Comparison of ENCODE assay signal across 11 mouse cellular contexts in the genomic region with DNA sequence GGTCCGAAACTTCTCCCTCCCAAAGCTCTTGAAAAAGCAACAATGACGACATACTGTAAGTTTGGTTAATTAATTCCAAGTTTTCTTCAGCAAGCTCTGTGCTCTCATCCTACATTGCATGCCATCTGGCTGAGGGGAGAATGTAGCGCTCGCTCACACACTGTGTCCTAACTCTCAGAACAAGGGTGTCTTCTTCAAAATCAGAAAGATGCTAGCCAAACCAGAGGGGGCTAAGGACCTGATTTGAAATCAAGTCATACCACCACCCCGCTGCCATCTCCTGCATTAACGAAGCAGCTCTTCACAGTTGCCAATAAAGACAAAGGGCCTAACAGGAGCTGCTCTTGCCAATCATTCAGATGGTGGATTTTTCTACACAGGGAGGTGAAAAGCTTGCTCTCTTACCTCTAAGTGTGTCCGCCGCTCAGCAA.
DNase-seq lines count a peak whose midpoint lies in the region; ATAC-seq and TF ChIP-seq lines count a peak whose summit lies in the region.
"Had no signal": no experiment of that assay in that cellular context is flagged by ENCODE, and none has a peak within 500 bp of the region (broad histone marks: within the 10 kb centered on the region; RNA-seq: fewer than 3 reads in every experiment).

No protein-coding gene starts in this region.

- H3K27me3 ChIP-seq in midbrain, postnatal 0 days (ENCODE audit: insufficient read depth, low read length): no peaks in the 10 kb centered on the region
- H3K27me3 ChIP-seq in midbrain, embryonic 11.5 days (ENCODE audit: control insufficient read depth, insufficient read depth, low read length): no peaks in the 10 kb centered on the region

- H3K36me3 ChIP-seq in midbrain, postnatal 0 days (ENCODE audit: insufficient read depth, low read length): no peaks in the 10 kb centered on the region
- H3K36me3 ChIP-seq in midbrain, embryonic 11.5 days (ENCODE audit: control insufficient read depth, insufficient read depth, low read length): 0 out of 2 replicates have a peak, but pooled peaks cover 2% of the 10 kb centered on the region

- ATAC-seq in midbrain, postnatal 0 days (ENCODE audit: low FRiP score): no peak
- ATAC-seq in midbrain, embryonic 11.5 days (ENCODE audit: low FRiP score): no peak
- ATAC-seq in megakaryocyte-erythroid progenitor cell, adult 5-6 weeks (replicated peaks; ENCODE audit: low FRiP score, low TSS enrichment, poor library complexity, severe bottlenecking): no peak

- H3K4me3 ChIP-seq in midbrain, postnatal 0 days (ENCODE audit: low read depth, low read length): no peak overlapping the region
- H3K4me3 ChIP-seq in midbrain, embryonic 11.5 days (ENCODE audit: low read depth, low read length): no peak overlapping the region
- H3K4me3 ChIP-seq in layer of hippocampus, adult 2 months: no peak overlapping the region
- H3K4me3 ChIP-seq: erythroblast, embryonic 14.5 days had no signal

- no peaks in the 10 kb centered on the region for H3K9me3 ChIP-seq in midbrain, postnatal 0 days (ENCODE audit: low read length)
- H3K9me3 ChIP-seq in midbrain, embryonic 11.5 days (ENCODE audit: control insufficient read depth, low read length): no peaks in the 10 kb centered on the region

- TF ChIP-seq CTCF in midbrain, postnatal 0 days (IDR thresholded peaks at IDR 0.05): no peak
- TF ChIP-seq CTCF in layer of hippocampus, adult 2 months (conservative IDR thresholded peaks at IDR 0.05): no peak

- 69% methylated on average over 8 of the region's 8 CpGs for WGBS in midbrain, postnatal 0 days
- WGBS in midbrain, embryonic 11.5 days: 88% methylated on average over 8 of the region's 8 CpGs

- DNase-seq in midbrain, postnatal 0 days (ENCODE audit: low spot score): peak; percentile 9
- DNase-seq in midbrain, embryonic 11.5 days (ENCODE audit: low spot score, missing footprints): no peak
- peak in 1 of 2 experiments; percentile 69 for DNase-seq in layer of hippocampus, adult 2 months (ENCODE audit: low spot score in 2 of 2)
- peak; percentile 59 to 93 for DNase-seq in left cerebral cortex, postnatal 25 days (ENCODE audit: low spot score in 2 of 2)
- DNase-seq in thymus, adult 18-20 months: no peak
- no peak for DNase-seq in spleen, postnatal 4 days (ENCODE audit: low spot score in 2 of 2)
- DNase-seq: embryo, embryonic 11 days; spleen, adult 18-20 months had no signal

- intact Hi-C loops in left cerebral cortex, postnatal 25 days (cut with DNase I): loop anchor here (2.0 to 10.0 kb wide), 3 partner anchors 83 to 383 kb away; no protein-coding TSS in a partner anchor

- no peak overlapping the region for H3K27ac ChIP-seq in midbrain, postnatal 0 days (ENCODE audit: low read depth, low read length)
- no peak overlapping the region for H3K27ac ChIP-seq in midbrain, embryonic 11.5 days (ENCODE audit: low read depth, low read length)
- 0 out of 2 replicates have a peak overlapping the region, but pooled peaks have one; percentile 7 for H3K27ac ChIP-seq in layer of hippocampus, adult 2 months
- H3K27ac ChIP-seq: kidney, postnatal 0 days had no signal

- H3K4me1 ChIP-seq in midbrain, postnatal 0 days (ENCODE audit: insufficient read depth, low read length): no peaks in the 10 kb centered on the region
- no peaks in the 10 kb centered on the region for H3K4me1 ChIP-seq in midbrain, embryonic 11.5 days (ENCODE audit: control insufficient read depth, insufficient read depth, low read length)

- H3K4me2 ChIP-seq in midbrain, postnatal 0 days (ENCODE audit: low read depth, low read length, poor library complexity, severe bottlenecking): no peak overlapping the region
- no peak overlapping the region for H3K4me2 ChIP-seq in midbrain, embryonic 11.5 days

- no peak overlapping the region for H3K9ac ChIP-seq in midbrain, postnatal 0 days (replicated peaks; ENCODE audit: low read length, poor library complexity, severe bottlenecking)
- H3K9ac ChIP-seq in midbrain, embryonic 11.5 days (ENCODE audit: low read length): no peak overlapping the region

Comparison
In these comparisons a context has a peak if more than half of its experiments do, and no peak if none do; other contexts are left out.
1. DNase-seq: peak in midbrain, postnatal 0 days (single experiment) and left cerebral cortex, postnatal 25 days (2 of 2); none in midbrain, embryonic 11.5 days (single experiment), thymus, adult 18-20 months (0 of 2) and spleen, postnatal 4 days (0 of 2).